Mouse (Mus musculus): Measurements from ENCODE around the gene Pdzd2.

DNA sequence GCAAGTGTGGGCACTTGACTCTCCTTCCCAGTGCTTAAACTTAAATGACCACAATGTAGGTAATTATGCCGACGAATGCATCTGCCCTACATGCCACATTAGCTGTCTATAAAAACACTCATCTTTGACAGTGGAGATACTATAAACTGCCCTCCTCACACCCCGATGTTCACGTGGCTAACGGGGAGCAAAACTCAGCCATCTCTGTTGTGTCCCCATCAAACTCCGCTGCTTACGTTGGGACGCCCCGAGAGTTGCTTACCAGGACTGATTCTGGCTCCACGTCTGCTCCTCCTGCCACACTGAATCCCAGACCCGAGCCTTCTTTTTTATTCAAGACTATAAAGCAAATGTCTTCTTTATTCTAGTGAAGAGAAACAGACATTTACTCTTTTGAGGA is 371.4 kb downstream of the Pdzd2 start:
- no peak for TF ChIP-seq GATA1 (IDR thresholded peaks at IDR 0.05; ENCODE audit: low read length)
- TF ChIP-seq TAL1 (IDR thresholded peaks at IDR 0.05; ENCODE audit: low read length): no peak
